Mouse (Mus musculus) kidney, adult 2 months (tissue): ENCODE data around the gene Tmem86a.

Experiments
- CTCF ChIP-seq: fragments of 200-500 bp; conservative IDR thresholded peaks from 2 replicates; pipeline ENCODE4 v1.5.1; 2011; ENCODE audit warnings: low read depth, mild to moderate bottlenecking, control low read depth, low read length, moderate library complexity, mixed read lengths; ENCODE audit not compliant: insufficient read depth, insufficient read length
- POLR2A ChIP-seq: fragments of 200-500 bp; IDR thresholded peaks from one replicate; pipeline ENCODE4 v1.6.1; 2011; ENCODE audit warnings: low read depth, low read length, control low read depth

- TF ChIP-seq CTCF: no peak
- TF ChIP-seq POLR2A: no peak
These were observed 8.9 kb downstream of the Tmem86a start for GRCm38 (mm10) chr7:47059339-47059738.
